Comparison of ENCODE assay signal across 22 mouse cellular contexts in the genomic region with DNA sequence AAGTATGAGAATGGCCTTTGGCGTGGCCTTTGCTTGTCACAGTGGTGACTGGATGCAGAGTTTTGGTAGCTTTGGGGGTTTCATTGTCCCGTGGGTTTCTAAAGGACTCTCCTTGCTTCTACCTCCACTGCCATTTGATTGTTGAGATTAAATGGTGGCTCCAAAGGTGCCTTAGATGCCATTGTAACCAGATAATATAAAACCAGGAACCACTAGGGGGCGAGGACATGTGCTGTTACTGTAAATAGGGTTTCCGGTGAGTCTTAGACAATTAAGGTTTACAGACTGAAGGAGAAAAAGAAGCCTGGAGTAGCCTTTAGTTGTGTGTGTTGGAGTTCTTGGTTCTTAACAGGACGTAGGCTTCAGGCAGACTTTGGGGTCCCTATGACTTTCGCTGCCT. TPM values are rescaled to one million over a fixed set of nuclear protein-coding genes. Genes with fewer than 3 reads are reported as not detected.
A peak's percentile ranks its signal among the peaks of the same experiment; 100 is the strongest.
DNase-seq lines count a peak whose midpoint lies in the region; ATAC-seq and TF ChIP-seq lines count a peak whose summit lies in the region.
"Had no signal": no experiment of that assay in that cellular context is flagged by ENCODE, and none has a peak within 500 bp of the region (broad histone marks: within the 10 kb centered on the region; RNA-seq: fewer than 3 reads in every experiment).

No protein-coding gene starts in this region.

- peak; percentile 5 for DNase-seq in cerebellum, adult 9-10 months
- DNase-seq in cerebellum, postnatal 4 days (ENCODE audit: low spot score in 2 of 2): no peak
- DNase-seq in midbrain, postnatal 0 days (ENCODE audit: low spot score): no peak
- DNase-seq: B cell, adult 2 months; cerebellum, adult 2 months; gastrocnemius, postnatal 36 days; kidney, postnatal 10 days; right cerebral cortex, postnatal 14 days; thymus, adult 18-20 months had no signal

- ATAC-seq in intestine, postnatal 0 days: no peak
- ATAC-seq in intestine, embryonic 16.5 days: no peak
- no peak for ATAC-seq in midbrain, postnatal 0 days (ENCODE audit: low FRiP score)
- ATAC-seq in midbrain, embryonic 15.5 days (replicated peaks): no peak
- no peak for ATAC-seq in kidney, embryonic 16.5 days (ENCODE audit: low FRiP score, low TSS enrichment)
- ATAC-seq in neural tube, embryonic 15.5 days (ENCODE audit: low FRiP score): no peak

- no peak overlapping the region for H3K27ac ChIP-seq in intestine, postnatal 0 days (ENCODE audit: low read depth, low read length)
- H3K27ac ChIP-seq in intestine, embryonic 16.5 days (ENCODE audit: low read length): no peak overlapping the region
- no peak overlapping the region for H3K27ac ChIP-seq in midbrain, postnatal 0 days (ENCODE audit: low read depth, low read length)
- H3K27ac ChIP-seq in midbrain, embryonic 15.5 days: no peak overlapping the region
- H3K27ac ChIP-seq in kidney, embryonic 16.5 days (ENCODE audit: low read length): no peak overlapping the region
- no peak overlapping the region for H3K27ac ChIP-seq in neural tube, embryonic 15.5 days (replicated peaks)
- H3K27ac ChIP-seq: heart, embryonic 15.5 days; hindbrain, embryonic 15.5 days; limb, embryonic 10.5 days had no signal

- no peak overlapping the region for H3K4me3 ChIP-seq in intestine, postnatal 0 days (ENCODE audit: low read depth, low read length)
- no peak overlapping the region for H3K4me3 ChIP-seq in intestine, embryonic 16.5 days (ENCODE audit: low read length)
- no peak overlapping the region for H3K4me3 ChIP-seq in midbrain, postnatal 0 days (ENCODE audit: low read depth, low read length)
- H3K4me3 ChIP-seq in midbrain, embryonic 15.5 days: no peak overlapping the region
- H3K4me3 ChIP-seq in kidney, embryonic 16.5 days (ENCODE audit: low read length): no peak overlapping the region
- H3K4me3 ChIP-seq in neural tube, embryonic 15.5 days (replicated peaks): no peak overlapping the region
- H3K4me3 ChIP-seq: erythroblast, embryonic 14.5 days; heart, embryonic 15.5 days; hindbrain, embryonic 15.5 days; limb, embryonic 10.5 days; myocyte had no signal

- H3K36me3 ChIP-seq in intestine, postnatal 0 days (ENCODE audit: control insufficient read depth, insufficient read depth): no peaks in the 10 kb centered on the region
- no peaks in the 10 kb centered on the region for H3K36me3 ChIP-seq in intestine, embryonic 16.5 days (ENCODE audit: control insufficient read depth, insufficient read depth, low read length)
- H3K36me3 ChIP-seq in midbrain, postnatal 0 days (ENCODE audit: insufficient read depth, low read length): no peaks in the 10 kb centered on the region
- H3K36me3 ChIP-seq in midbrain, embryonic 15.5 days (replicated peaks): no peaks in the 10 kb centered on the region
- no peaks in the 10 kb centered on the region for H3K36me3 ChIP-seq in kidney, embryonic 16.5 days (ENCODE audit: insufficient read depth, low read length)
- no peaks in the 10 kb centered on the region for H3K36me3 ChIP-seq in neural tube, embryonic 15.5 days
- H3K36me3 ChIP-seq: heart, embryonic 15.5 days; hindbrain, embryonic 15.5 days; limb, embryonic 10.5 days had no signal

- no peaks in the 10 kb centered on the region for H3K4me1 ChIP-seq in intestine, postnatal 0 days (replicated peaks; ENCODE audit: control insufficient read depth, insufficient read depth, low read length)
- peaks cover 8% of the 10 kb centered on the region; the same call in 1 of the 2 replicates for H3K4me1 ChIP-seq in intestine, embryonic 16.5 days (ENCODE audit: control insufficient read depth, insufficient read depth, low read length)
- no peaks in the 10 kb centered on the region for H3K4me1 ChIP-seq in midbrain, postnatal 0 days (ENCODE audit: insufficient read depth, low read length)
- no peaks in the 10 kb centered on the region; the same call in 1 of the 2 replicates for H3K4me1 ChIP-seq in midbrain, embryonic 15.5 days
- H3K4me1 ChIP-seq in kidney, embryonic 16.5 days (ENCODE audit: insufficient read depth, low read length): no peaks in the 10 kb centered on the region
- H3K4me1 ChIP-seq in neural tube, embryonic 15.5 days: peaks cover 4% of the 10 kb centered on the region; the same call in 1 of the 2 replicates

- no peaks in the 10 kb centered on the region for H3K27me3 ChIP-seq in intestine, postnatal 0 days (replicated peaks; ENCODE audit: control insufficient read depth, insufficient read depth, low read length)
- H3K27me3 ChIP-seq in intestine, embryonic 16.5 days (replicated peaks; ENCODE audit: control insufficient read depth, insufficient read depth, low read length): no peaks in the 10 kb centered on the region
- no peaks in the 10 kb centered on the region for H3K27me3 ChIP-seq in midbrain, postnatal 0 days (ENCODE audit: insufficient read depth, low read length)
- no peaks in the 10 kb centered on the region for H3K27me3 ChIP-seq in midbrain, embryonic 15.5 days (replicated peaks)
- no peaks in the 10 kb centered on the region for H3K27me3 ChIP-seq in kidney, embryonic 16.5 days (ENCODE audit: insufficient read depth, low read length)
- H3K27me3 ChIP-seq in neural tube, embryonic 15.5 days (replicated peaks): no peaks in the 10 kb centered on the region
- H3K27me3 ChIP-seq: heart, embryonic 15.5 days; hindbrain, embryonic 15.5 days had no signal

- WGBS in intestine, postnatal 0 days: 83% methylated on average over 6 of the region's 6 CpGs
- 74% methylated on average over 6 of the region's 6 CpGs for WGBS in intestine, embryonic 16.5 days
- WGBS in midbrain, postnatal 0 days: 80% methylated on average over 6 of the region's 6 CpGs
- WGBS in midbrain, embryonic 15.5 days: 74% methylated on average over 6 of the region's 6 CpGs
- WGBS in kidney, embryonic 16.5 days: 84% methylated on average over 6 of the region's 6 CpGs
- WGBS in neural tube, embryonic 15.5 days: 81% methylated on average over 6 of the region's 6 CpGs

- H3K9ac ChIP-seq in intestine, postnatal 0 days (ENCODE audit: low read depth, low read length): no peak overlapping the region
- no peak overlapping the region for H3K9ac ChIP-seq in intestine, embryonic 16.5 days (ENCODE audit: low read depth, low read length)
- no peak overlapping the region for H3K9ac ChIP-seq in midbrain, postnatal 0 days (replicated peaks; ENCODE audit: low read length, poor library complexity, severe bottlenecking)
- H3K9ac ChIP-seq in midbrain, embryonic 15.5 days: no peak overlapping the region
- no peak overlapping the region for H3K9ac ChIP-seq in kidney, embryonic 16.5 days (replicated peaks; ENCODE audit: low read length)
- H3K9ac ChIP-seq in neural tube, embryonic 15.5 days (replicated peaks): no peak overlapping the region
- H3K9ac ChIP-seq: heart, embryonic 15.5 days; hindbrain, embryonic 15.5 days had no signal

- peak; percentile 53 for TF ChIP-seq CTCF in intestine, postnatal 0 days (IDR thresholded peaks at IDR 0.05; ENCODE audit: low read depth)
- TF ChIP-seq CTCF in midbrain, postnatal 0 days (IDR thresholded peaks at IDR 0.05): peak; percentile 28; the same call in 1 of the 2 replicates

- no peaks in the 10 kb centered on the region for H3K9me3 ChIP-seq in intestine, postnatal 0 days (ENCODE audit: control insufficient read depth)
- H3K9me3 ChIP-seq in intestine, embryonic 16.5 days (ENCODE audit: control insufficient read depth, low read length): no peaks in the 10 kb centered on the region
- no peaks in the 10 kb centered on the region for H3K9me3 ChIP-seq in midbrain, postnatal 0 days (ENCODE audit: low read length)
- H3K9me3 ChIP-seq in midbrain, embryonic 15.5 days: no peaks in the 10 kb centered on the region
- H3K9me3 ChIP-seq in kidney, embryonic 16.5 days (ENCODE audit: low read length): no peaks in the 10 kb centered on the region
- H3K9me3 ChIP-seq in neural tube, embryonic 15.5 days (replicated peaks): no peaks in the 10 kb centered on the region
- H3K9me3 ChIP-seq: heart, embryonic 15.5 days; hindbrain, embryonic 15.5 days; limb, embryonic 10.5 days had no signal

- no peak overlapping the region for H3K4me2 ChIP-seq in intestine, postnatal 0 days (replicated peaks; ENCODE audit: low read depth)
- H3K4me2 ChIP-seq in intestine, embryonic 16.5 days (ENCODE audit: low read depth, low read length): no peak overlapping the region
- H3K4me2 ChIP-seq in midbrain, postnatal 0 days (ENCODE audit: low read depth, low read length, poor library complexity, severe bottlenecking): no peak overlapping the region
- H3K4me2 ChIP-seq in midbrain, embryonic 15.5 days: no peak overlapping the region
- H3K4me2 ChIP-seq in kidney, embryonic 16.5 days (replicated peaks; ENCODE audit: low read depth, low read length): no peak overlapping the region
- no peak overlapping the region for H3K4me2 ChIP-seq in neural tube, embryonic 15.5 days
- H3K4me2 ChIP-seq: heart, embryonic 15.5 days; hindbrain, embryonic 15.5 days had no signal

RNA-seq across cellular contexts. Expression of a gene that starts 26.1 kb away (rescaled TPM):
- 5.7 and 5.9 TPM in 2 replicates for polyA plus RNA-seq in intestine, postnatal 0 days (2015; fragmentation: Nextera tagmentation; extraction: Ambion mirVana)
- polyA plus RNA-seq in intestine, embryonic 16.5 days (2015; fragmentation: Nextera tagmentation; extraction: Ambion mirVana): 2.1 and 2.2 TPM in 2 replicates
- 0.93 and 4.5 TPM in 2 replicates for total RNA-seq in midbrain, postnatal 0 days (2014; rRNA removed)
- 0.61 and 0.84 TPM in 2 replicates for polyA plus RNA-seq in midbrain, postnatal 0 days (2015; fragmentation: Nextera tagmentation; extraction: Ambion mirVana)
- 0.22 and 0.25 TPM in 2 replicates for polyA plus RNA-seq in midbrain, embryonic 15.5 days (2015; fragmentation: Nextera tagmentation; extraction: Ambion mirVana)
- 3.1 and 3.6 TPM in 2 replicates for polyA plus RNA-seq in kidney, embryonic 16.5 days (2015; fragmentation: Nextera tagmentation; extraction: Ambion mirVana)
- 4.0 and 6.2 TPM in 2 replicates for polyA plus RNA-seq in neural tube, embryonic 15.5 days (2015; fragmentation: Nextera tagmentation; extraction: Ambion mirVana)
- total RNA-seq: megakaryocyte-erythroid progenitor cell, adult 5-6 weeks had no signal
- polyA plus RNA-seq: erythroblast, embryonic 14.5 days had no signal

RNA-seq across cellular contexts. Expression of a gene that starts 50.2 kb away (rescaled TPM):
- not detected in 2 replicates for polyA plus RNA-seq in intestine, postnatal 0 days (2015; fragmentation: Nextera tagmentation; extraction: Ambion mirVana)
- 0.09 TPM in 1 of 2 replicates, not detected in the other for polyA plus RNA-seq in intestine, embryonic 16.5 days (2015; fragmentation: Nextera tagmentation; extraction: Ambion mirVana)
- total RNA-seq in midbrain, postnatal 0 days (2014; rRNA removed): 18.8 and 21.2 TPM in 2 replicates
- 12.8 and 16.0 TPM in 2 replicates for polyA plus RNA-seq in midbrain, postnatal 0 days (2015; fragmentation: Nextera tagmentation; extraction: Ambion mirVana)
- 38.8 and 44.3 TPM in 2 replicates for polyA plus RNA-seq in midbrain, embryonic 15.5 days (2015; fragmentation: Nextera tagmentation; extraction: Ambion mirVana)
- polyA plus RNA-seq in kidney, embryonic 16.5 days (2015; fragmentation: Nextera tagmentation; extraction: Ambion mirVana): 0.06 TPM in 1 of 2 replicates, not detected in the other
- polyA plus RNA-seq in neural tube, embryonic 15.5 days (2015; fragmentation: Nextera tagmentation; extraction: Ambion mirVana): 14.9 and 19.2 TPM in 2 replicates
- total RNA-seq: adrenal gland, adult 18-20 months; gastrocnemius, postnatal 36 days; megakaryocyte-erythroid progenitor cell, adult 5-6 weeks had no signal
- polyA plus RNA-seq: erythroblast, embryonic 14.5 days; heart, embryonic 15.5 days; liver, embryonic 16.5 days had no signal

Comparison
In these comparisons a context has a peak if more than half of its experiments do, and no peak if none do; other contexts are left out.
1. RNA of a gene that starts 50.2 kb away (polyA plus RNA-seq): 38.8 to 44.3 TPM in midbrain, embryonic 15.5 days, 14.9 to 19.2 TPM in neural tube, embryonic 15.5 days and 12.8 to 16.0 TPM in midbrain, postnatal 0 days; 0.09 TPM in intestine, embryonic 16.5 days, 0.06 TPM in kidney, embryonic 16.5 days and not detected in intestine, postnatal 0 days; every median in the first group is over 10 times any median in the second.